In the genomic region with DNA sequence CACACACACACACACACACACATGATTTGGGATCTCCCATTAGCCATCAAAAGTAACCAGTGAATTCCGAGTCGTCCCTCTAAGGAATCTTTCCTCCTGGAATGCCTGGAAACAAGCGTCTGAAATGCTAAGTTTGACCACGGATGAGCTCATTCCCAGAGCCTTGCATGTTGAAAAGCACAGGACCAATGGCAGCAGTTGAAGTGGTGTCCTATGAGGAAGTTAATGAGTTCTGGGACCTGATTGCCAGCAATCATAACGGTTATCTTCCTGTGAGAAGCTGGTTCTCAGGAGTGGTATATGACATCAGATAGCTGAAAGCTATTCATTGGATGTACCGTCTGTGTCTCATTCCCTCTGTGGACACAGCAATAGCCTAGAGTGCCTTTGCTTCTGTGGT, we compare ENCODE assay signal across 30 mouse cellular contexts.
DNase-seq lines count a peak whose midpoint lies in the region; ATAC-seq and TF ChIP-seq lines count a peak whose summit lies in the region.
"Had no signal": no experiment of that assay in that cellular context is flagged by ENCODE, and none has a peak within 500 bp of the region (broad histone marks: within the 10 kb centered on the region; RNA-seq: fewer than 3 reads in every experiment).

No protein-coding gene starts in this region.

- no peaks in the 10 kb centered on the region for H3K27me3 ChIP-seq in midbrain, embryonic 13.5 days
- no peaks in the 10 kb centered on the region for H3K27me3 ChIP-seq in midbrain, postnatal 0 days (ENCODE audit: insufficient read depth, low read length)
- H3K27me3 ChIP-seq: embryonic facial prominence, embryonic 12.5 days; forebrain, embryonic 15.5 days; heart, embryonic 12.5 days; kidney, embryonic 15.5 days; limb, embryonic 15.5 days; liver, embryonic 13.5 days; neural tube, embryonic 12.5 days; stomach, embryonic 15.5 days had no signal

- H3K4me1 ChIP-seq in midbrain, embryonic 13.5 days (replicated peaks) = peaks cover 66% of the 10 kb centered on the region
- H3K4me1 ChIP-seq in midbrain, postnatal 0 days (ENCODE audit: insufficient read depth, low read length) = peaks cover 27% of the 10 kb centered on the region
- H3K4me1 ChIP-seq: liver, embryonic 13.5 days; stomach, embryonic 15.5 days had no signal

- ATAC-seq in midbrain, embryonic 13.5 days = no peak
- no peak for ATAC-seq in midbrain, postnatal 0 days (ENCODE audit: low FRiP score)
- ATAC-seq: CD4-positive, CD25-positive, alpha-beta regulatory T cell, adult 4 months; forebrain, embryonic 15.5 days; inflammation-experienced regulatory T-cells, adult 6 months; lung, postnatal 0 days had no signal

- intact Hi-C loops in heart, postnatal 36 days (cut with DNase I) = no loop called here
- intact Hi-C loops in left cerebral cortex, adult 2 months (cut with DNase I) = loop anchor here (2.0 to 5.0 kb wide), 4 partner anchors 43 to 128 kb away; a partner anchor contains a TSS
- intact Hi-C loops in left cerebral cortex, postnatal 25 days (cut with DNase I) = loop anchor here (2.0 to 5.0 kb wide), 4 partner anchors 48 to 128 kb away; a partner anchor contains a TSS

- no peak overlapping the region for H3K9ac ChIP-seq in midbrain, embryonic 13.5 days (replicated peaks)
- H3K9ac ChIP-seq in midbrain, postnatal 0 days (replicated peaks; ENCODE audit: low read length, poor library complexity, severe bottlenecking) = no peak overlapping the region
- H3K9ac ChIP-seq: embryonic facial prominence, embryonic 12.5 days; forebrain, embryonic 15.5 days; heart, embryonic 12.5 days; kidney, embryonic 15.5 days; limb, embryonic 15.5 days; liver, embryonic 13.5 days; neural tube, embryonic 12.5 days; stomach, embryonic 15.5 days had no signal

- TF ChIP-seq CTCF in left cerebral cortex, adult 2 months (IDR thresholded peaks at IDR 0.05) = no peak
- TF ChIP-seq CTCF in midbrain, postnatal 0 days (IDR thresholded peaks at IDR 0.05) = no peak

- H3K9me3 ChIP-seq in midbrain, embryonic 13.5 days = no peaks in the 10 kb centered on the region
- H3K9me3 ChIP-seq in midbrain, postnatal 0 days (ENCODE audit: low read length) = no peaks in the 10 kb centered on the region
- H3K9me3 ChIP-seq: embryonic facial prominence, embryonic 12.5 days; forebrain, embryonic 15.5 days; heart, embryonic 12.5 days; kidney, embryonic 15.5 days; limb, embryonic 10.5 days; limb, embryonic 15.5 days; neural tube, embryonic 12.5 days; stomach, embryonic 15.5 days had no signal

- H3K4me3 ChIP-seq in left cerebral cortex, adult 2 months = no peak overlapping the region
- no peak overlapping the region for H3K4me3 ChIP-seq in midbrain, embryonic 13.5 days (replicated peaks)
- H3K4me3 ChIP-seq in midbrain, postnatal 0 days (ENCODE audit: low read depth, low read length) = no peak overlapping the region
- H3K4me3 ChIP-seq: embryonic facial prominence, embryonic 12.5 days; forebrain, embryonic 15.5 days; gastrocnemius, adult 2 months; heart, adult 2 months; heart, embryonic 12.5 days; kidney, embryonic 15.5 days; limb, embryonic 10.5 days; limb, embryonic 15.5 days; liver, embryonic 13.5 days; neural tube, embryonic 12.5 days; stomach, embryonic 15.5 days had no signal

- H3K27ac ChIP-seq in left cerebral cortex, adult 2 months = peak overlapping the region; percentile 84
- peak overlapping the region; percentile 64; the same call in 1 of the 2 replicates for H3K27ac ChIP-seq in midbrain, embryonic 13.5 days
- H3K27ac ChIP-seq in midbrain, postnatal 0 days (ENCODE audit: low read depth, low read length) = no peak overlapping the region
- H3K27ac ChIP-seq: forebrain, embryonic 15.5 days; gastrocnemius, adult 2 months; heart, adult 2 months; kidney, embryonic 15.5 days; limb, embryonic 15.5 days; liver, embryonic 13.5 days; neural tube, embryonic 12.5 days; stomach, embryonic 15.5 days had no signal

- H3K4me2 ChIP-seq in midbrain, embryonic 13.5 days (replicated peaks) = no peak overlapping the region
- H3K4me2 ChIP-seq in midbrain, postnatal 0 days (ENCODE audit: low read depth, low read length, poor library complexity, severe bottlenecking) = no peak overlapping the region
- H3K4me2 ChIP-seq: embryonic facial prominence, embryonic 12.5 days; forebrain, embryonic 15.5 days; heart, embryonic 12.5 days; kidney, embryonic 15.5 days; limb, embryonic 15.5 days; liver, embryonic 13.5 days; neural tube, embryonic 12.5 days; stomach, embryonic 15.5 days had no signal

- 83% methylated on average over 6 of the region's 6 CpGs for WGBS in midbrain, embryonic 13.5 days
- 83% methylated on average over 6 of the region's 6 CpGs for WGBS in midbrain, postnatal 0 days

- H3K36me3 ChIP-seq in midbrain, embryonic 13.5 days = peaks cover 2% of the 10 kb centered on the region; the same call in 1 of the 2 replicates
- no peaks in the 10 kb centered on the region for H3K36me3 ChIP-seq in midbrain, postnatal 0 days (ENCODE audit: insufficient read depth, low read length)
- H3K36me3 ChIP-seq: embryonic facial prominence, embryonic 12.5 days; forebrain, embryonic 15.5 days; heart, embryonic 12.5 days; kidney, embryonic 15.5 days; limb, embryonic 10.5 days; limb, embryonic 15.5 days; liver, embryonic 13.5 days; stomach, embryonic 15.5 days had no signal

- peak; percentile 37 for DNase-seq in heart, adult 11 months
- DNase-seq in heart, postnatal 36 days = no peak
- DNase-seq in left cerebral cortex, adult 2 months (ENCODE audit: extremely low spot score in 1 of 2, low spot score in 2 of 2) = no peak
- DNase-seq in left cerebral cortex, postnatal 25 days (ENCODE audit: low spot score in 2 of 2) = no peak
- DNase-seq in midbrain, postnatal 0 days (ENCODE audit: low spot score) = peak; percentile 21
- no peak for DNase-seq in MN1 (ENCODE audit: low spot score)
- DNase-seq: adrenal gland, postnatal 25 days; embryo, embryonic 11 days; gastrocnemius, adult 2 months; gastrocnemius, postnatal 36 days; heart, adult 2 months; kidney, adult 11 months; kidney, postnatal 25 days; liver, embryonic 13.5 days; lung, adult 18-20 months; lung, postnatal 4 days; retina, postnatal 1 day; right cerebral cortex, postnatal 25 days had no signal

Comparison
In these comparisons a context has a peak if more than half of its experiments do, and no peak if none do; other contexts are left out.
1. DNase-seq: peak in heart, adult 11 months (single experiment) and midbrain, postnatal 0 days (single experiment); none in heart, postnatal 36 days (0 of 2), left cerebral cortex, adult 2 months (0 of 2), left cerebral cortex, postnatal 25 days (0 of 2) and MN1 (single experiment).